Mouse (Mus musculus): ENCODE data around the gene Xpo4.

GRCm38 (mm10) chr14:57535646-57536045, 129.6 kb downstream of the Xpo4 start:
- TF ChIP-seq CTCF (IDR thresholded peaks at IDR 0.05; ENCODE audit: low read depth) (no peak), EP300 (IDR thresholded peaks at IDR 0.05; ENCODE audit: low read depth) (no peak)

Data from heart, postnatal 0 days (tissue).